Mouse (Mus musculus) embryonic facial prominence, embryonic 10.5 days (tissue): ENCODE data around the gene Ablim2. TPM values are rescaled to one million over a fixed set of nuclear protein-coding genes. Genes with fewer than 3 reads are reported as not detected.

Experiments used
- DNase-seq: peaks from one replicate; pipeline ENCODE4 v3.0.0-alpha.2; 2017; ENCODE audit warnings: low spot score
- H3K27ac ChIP-seq: fragments of 300-500 bp; sonication (generic); replicated peaks from 2 replicates; pipeline ENCODE4 v1.5.1; 2016; ENCODE audit warnings: mild to moderate bottlenecking
- H3K27me3 ChIP-seq: fragments of 300-500 bp; sonication (generic); replicated peaks from 2 replicates; pipeline ENCODE4 v1.6.1; 2016; ENCODE audit warnings: low read depth, mild to moderate bottlenecking; ENCODE audit not compliant: poor library complexity, severe bottlenecking
- H3K36me3 ChIP-seq: fragments of 300-500 bp; sonication (generic); replicated peaks from 2 replicates; pipeline ENCODE4 v1.6.1; 2016; ENCODE audit warnings: mild to moderate bottlenecking, moderate library complexity
- H3K4me1 ChIP-seq: fragments of 300-500 bp; sonication (generic); 2 replicates; pipeline ENCODE4 v1.6.1; 2016
- H3K4me3 ChIP-seq: fragments of 300-500 bp; sonication (generic); 2 replicates; pipeline ENCODE4 v1.5.1; 2016; ENCODE audit warnings: mild to moderate bottlenecking, moderate library complexity
- H3K9me3 ChIP-seq: fragments of 300-500 bp; sonication (generic); 2 replicates; pipeline ENCODE4 v1.6.1; 2016; ENCODE audit warnings: mild to moderate bottlenecking
- WGBS: fragments of 180-500 bp; shearing (Covaris S2); methylation state at CpG from one replicate; pipeline ENCODE4 v1.1.7; 2016; 5-methylcytosine and 5-hydroxymethylcytosine counted together
- polyA plus RNA-seq: library from polyadenylated mRNA; unstranded; fragments of >200 nt; fragmentation: Nextera tagmentation; extraction: Ambion mirVana; gene quantifications from 2 replicates; pipeline ENCODE4 v1.2.1, GENCODE M21; 2016

The Ablim2 gene
- polyA plus RNA-seq, 1 experiment from 2014 or later, result 0.51 TPM

- peaks cover 9% of the 10 kb centered on the region; the same call in 1 of the 2 replicates for H3K27me3 ChIP-seq
- no peak overlapping the region for H3K27ac ChIP-seq
- H3K4me1 ChIP-seq, result 0 out of 2 replicates have a peak, but pooled peaks cover 6% of the 10 kb centered on the region
- no peak for DNase-seq
- no peaks in the 10 kb centered on the region for H3K36me3 ChIP-seq
- H3K9me3 ChIP-seq, result no peaks in the 10 kb centered on the region
- WGBS, result 86% methylated on average over 4 of the region's 4 CpGs
- H3K4me3 ChIP-seq, result no peak overlapping the region
Measured at GRCm38 (mm10) chr5:35833881-35834280, 76.2 kb downstream of the Ablim2 start.

GRCm38 (mm10) chr5:35836992-35837391 lies 79.3 kb downstream of the Ablim2 start:
- WGBS, result 93% methylated on average over 15 of the region's 15 CpGs

GRCm38 (mm10) chr5:35839262-35839661 lies 81.6 kb downstream of the Ablim2 start:
- Histone ChIP-seq H3K27ac (no peak overlapping the region), H3K27me3 (no peaks in the 10 kb centered on the region), H3K9me3 (no peaks in the 10 kb centered on the region), H3K4me3 (no peak overlapping the region), H3K4me1 (0 out of 2 replicates have a peak, but pooled peaks cover 4% of the 10 kb centered on the region), H3K36me3 (no peaks in the 10 kb centered on the region)
- no peak for DNase-seq
- WGBS, result 52% methylated on average over 2 of the region's 2 CpGs

More at GRCm38 (mm10) chr5:35836992-35837391, 79.3 kb downstream of the Ablim2 start:
- H3K4me3 ChIP-seq, result no peak overlapping the region
- no peak overlapping the region for H3K27ac ChIP-seq
- no peaks in the 10 kb centered on the region for H3K36me3 ChIP-seq
- H3K4me1 ChIP-seq, result 0 out of 2 replicates have a peak, but pooled peaks cover 6% of the 10 kb centered on the region
- DNase-seq, result no peak
- no peaks in the 10 kb centered on the region for H3K9me3 ChIP-seq
- H3K27me3 ChIP-seq, result no peaks in the 10 kb centered on the region

GRCm38 (mm10) chr5:35851485-35851884 lies 93.8 kb downstream of the Ablim2 start:
- Histone ChIP-seq H3K4me1 (0 out of 2 replicates have a peak, but pooled peaks cover 3% of the 10 kb centered on the region), H3K9me3 (no peaks in the 10 kb centered on the region), H3K27me3 (0 out of 2 replicates have a peak, but pooled peaks cover 4% of the 10 kb centered on the region), H3K36me3 (no peaks in the 10 kb centered on the region), H3K4me3 (no peak overlapping the region), H3K27ac (no peak overlapping the region)
- 68% methylated on average over 5 of the region's 5 CpGs for WGBS
- no peak for DNase-seq

GRCm38 (mm10) chr5:35853463-35853862 lies 95.8 kb downstream of the Ablim2 start:
- H3K27ac ChIP-seq, result no peak overlapping the region
- 92% methylated on average over 4 of the region's 4 CpGs for WGBS
- no peak overlapping the region for H3K4me3 ChIP-seq
- DNase-seq, result no peak
- H3K4me1 ChIP-seq, result 0 out of 2 replicates have a peak, but pooled peaks cover 10% of the 10 kb centered on the region
- H3K27me3 ChIP-seq, result 0 out of 2 replicates have a peak, but pooled peaks cover 4% of the 10 kb centered on the region
- no peaks in the 10 kb centered on the region for H3K36me3 ChIP-seq
- H3K9me3 ChIP-seq, result no peaks in the 10 kb centered on the region

- Histone ChIP-seq H3K4me1 (0 out of 2 replicates have a peak, but pooled peaks cover 10% of the 10 kb centered on the region), H3K27ac (no peak overlapping the region), H3K9me3 (no peaks in the 10 kb centered on the region), H3K4me3 (no peak overlapping the region), H3K36me3 (no peaks in the 10 kb centered on the region), H3K27me3 (0 out of 2 replicates have a peak, but pooled peaks cover 4% of the 10 kb centered on the region)
- DNase-seq, result no peak
- 61% methylated on average over 3 of the region's 3 CpGs for WGBS
Measured at GRCm38 (mm10) chr5:35856245-35856644, 98.6 kb downstream of the Ablim2 start.

- Histone ChIP-seq H3K36me3 (no peaks in the 10 kb centered on the region), H3K4me3 (no peak overlapping the region), H3K27me3 (0 out of 2 replicates have a peak, but pooled peaks cover 4% of the 10 kb centered on the region), H3K27ac (no peak overlapping the region), H3K4me1 (0 out of 2 replicates have a peak, but pooled peaks cover 7% of the 10 kb centered on the region), H3K9me3 (no peaks in the 10 kb centered on the region)
- DNase-seq, result peak; percentile 85
- 28% methylated on average over 6 of the region's 6 CpGs for WGBS
Measured at GRCm38 (mm10) chr5:35858069-35858468, 100.4 kb downstream of the Ablim2 start.

GRCm38 (mm10) chr5:35861456-35861855 lies 103.8 kb downstream of the Ablim2 start:
- H3K4me1 ChIP-seq, result 0 out of 2 replicates have a peak, but pooled peaks cover 7% of the 10 kb centered on the region
- no peak overlapping the region for H3K4me3 ChIP-seq
- no peak overlapping the region for H3K27ac ChIP-seq
- no peak for DNase-seq
- no peaks in the 10 kb centered on the region for H3K36me3 ChIP-seq
- H3K27me3 ChIP-seq, result no peaks in the 10 kb centered on the region
- H3K9me3 ChIP-seq, result no peaks in the 10 kb centered on the region
- WGBS, result 95% methylated on average over 2 of the region's 2 CpGs

GRCm38 (mm10) chr5:35869973-35870372 lies 112.3 kb downstream of the Ablim2 start:
- 76% methylated on average over 4 of the region's 4 CpGs for WGBS
- H3K27ac ChIP-seq, result no peak overlapping the region
- no peaks in the 10 kb centered on the region for H3K9me3 ChIP-seq
- H3K4me1 ChIP-seq, result peaks cover 14% of the 10 kb centered on the region
- H3K4me3 ChIP-seq, result no peak overlapping the region
- H3K36me3 ChIP-seq, result no peaks in the 10 kb centered on the region
- DNase-seq, result no peak
- H3K27me3 ChIP-seq, result no peaks in the 10 kb centered on the region

- Histone ChIP-seq H3K27ac (no peak overlapping the region), H3K4me3 (no peak overlapping the region), H3K9me3 (no peaks in the 10 kb centered on the region), H3K36me3 (no peaks in the 10 kb centered on the region), H3K27me3 (no peaks in the 10 kb centered on the region), H3K4me1 (peaks cover 20% of the 10 kb centered on the region)
- peak; percentile 79 for DNase-seq
- WGBS, result 59% methylated on average over 8 of the region's 8 CpGs
Measured at GRCm38 (mm10) chr5:35870408-35871012, 112.8 kb downstream of the Ablim2 start.

GRCm38 (mm10) chr5:35873382-35873781 lies 115.7 kb downstream of the Ablim2 start:
- Histone ChIP-seq H3K4me1 (peaks cover 21% of the 10 kb centered on the region), H3K36me3 (no peaks in the 10 kb centered on the region), H3K4me3 (no peak overlapping the region), H3K9me3 (no peaks in the 10 kb centered on the region), H3K27ac (no peak overlapping the region), H3K27me3 (no peaks in the 10 kb centered on the region)
- 54% methylated on average over 4 of the region's 4 CpGs for WGBS
- DNase-seq, result peak; percentile 18

GRCm38 (mm10) chr5:35876236-35876635 lies 118.6 kb downstream of the Ablim2 start:
- Histone ChIP-seq H3K36me3 (no peaks in the 10 kb centered on the region), H3K27me3 (no peaks in the 10 kb centered on the region), H3K4me1 (peaks cover 21% of the 10 kb centered on the region), H3K9me3 (no peaks in the 10 kb centered on the region), H3K27ac (no peak overlapping the region), H3K4me3 (no peak overlapping the region)
- DNase-seq, result no peak
- WGBS, result 87% methylated on average over 5 of the region's 5 CpGs

- H3K4me1 ChIP-seq, result peaks cover 14% of the 10 kb centered on the region; the same call in 1 of the 2 replicates
- 86% methylated on average over 8 of the region's 8 CpGs for WGBS
Measured at GRCm38 (mm10) chr5:35879199-35879598, 121.5 kb downstream of the Ablim2 start.

More at GRCm38 (mm10) chr5:35879199-35879598, 121.5 kb downstream of the Ablim2 start:
- DNase-seq, result no peak
- no peaks in the 10 kb centered on the region for H3K27me3 ChIP-seq
- no peak overlapping the region for H3K27ac ChIP-seq
- no peaks in the 10 kb centered on the region for H3K9me3 ChIP-seq
- H3K36me3 ChIP-seq, result no peaks in the 10 kb centered on the region
- H3K4me3 ChIP-seq, result no peak overlapping the region
